Mouse (Mus musculus): ENCODE measurements around the gene Znrf3. TPM values are rescaled to one million over a fixed set of nuclear protein-coding genes. Genes with fewer than 3 reads are reported as not detected.
A peak's percentile ranks its signal among the peaks of the same experiment; 100 is the strongest.
"Not testable (repeated sequence)": the region's sequence is repeated elsewhere in the genome, so short reads cannot be mapped to it uniquely, and the experiment has no call there.

Znrf3 gene
- polyA plus RNA-seq (2014; fragmentation: Nextera tagmentation; extraction: Ambion mirVana), result 7.2 and 7.8 TPM in 2 replicates

DNA sequence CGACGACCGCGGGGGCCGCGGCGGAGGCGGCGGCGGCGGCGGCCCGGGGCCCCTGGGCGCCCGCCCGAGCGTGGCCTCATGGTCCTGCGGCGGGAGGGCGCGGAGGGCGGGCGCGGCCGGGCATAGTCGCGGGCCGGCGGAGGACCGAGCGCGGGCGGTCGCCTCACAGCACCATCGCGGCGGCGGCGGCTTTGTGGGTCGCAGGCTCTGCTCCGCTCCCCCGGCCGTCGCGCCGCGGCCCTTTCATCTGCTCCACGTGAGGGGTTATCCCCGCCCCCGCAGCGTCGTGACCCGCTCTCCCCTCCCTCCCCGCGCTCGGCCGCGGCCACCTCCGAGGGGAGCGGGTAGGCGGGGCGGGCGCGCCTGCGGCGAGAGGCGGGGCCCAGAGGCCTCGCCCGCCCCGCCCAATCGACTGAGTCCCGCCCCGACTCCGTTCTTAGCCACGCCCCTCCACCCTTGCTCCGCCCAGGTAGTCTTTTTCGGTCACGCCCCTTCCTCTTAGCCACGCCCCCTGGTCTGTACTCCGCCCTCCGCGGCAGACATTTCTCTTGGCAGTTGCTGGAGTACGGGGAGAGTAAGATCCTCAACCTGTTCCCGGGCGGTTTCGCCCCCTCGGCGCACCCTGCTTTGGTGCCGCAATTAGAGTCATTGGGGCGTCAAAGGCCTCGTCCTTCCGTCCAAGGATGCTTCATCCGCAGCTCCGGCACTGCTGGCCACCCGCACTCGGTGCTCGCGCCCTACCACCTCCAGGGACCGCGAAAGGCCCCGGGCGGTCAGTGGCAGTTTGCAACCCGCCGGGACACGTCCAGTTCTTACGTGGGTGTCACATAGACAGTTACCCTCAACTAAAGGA lies at the start of gene Znrf3:
Gene Znrf3, minus strand, starts transcription at position 249 of the 853 bp plus-strand sequence.
- Histone ChIP-seq H3K9ac (replicated peaks; ENCODE audit: low read length) (peak within 1 kb of the TSS; percentile 74), H3K27ac (replicated peaks; ENCODE audit: low read depth, low read length) (peak within 1 kb of the TSS; percentile 64), H3K4me3 (replicated peaks; ENCODE audit: low read depth, low read length) (peak within 1 kb of the TSS; percentile 83), H3K4me1 (ENCODE audit: control insufficient read depth, insufficient read depth, low read length) (peaks cover 23% of the 10 kb centered on the region), H3K27me3 (ENCODE audit: control insufficient read depth, insufficient read depth, low read length) (no peaks in the 10 kb centered on the region), H3K36me3 (ENCODE audit: control insufficient read depth, insufficient read depth, low read length) (no peaks in the 10 kb centered on the region), H3K4me2 (ENCODE audit: low read length) (peak within 1 kb of the TSS; percentile 95), H3K9me3 (ENCODE audit: control insufficient read depth, low read length) (no peaks in the 10 kb centered on the region)
- DNase-seq (peak; percentile 94), ATAC-seq (ENCODE audit: low FRiP score, low TSS enrichment) (peak; percentile 94)
- under 1% methylated on average over 87 of the region's 106 CpGs for WGBS

DNA sequence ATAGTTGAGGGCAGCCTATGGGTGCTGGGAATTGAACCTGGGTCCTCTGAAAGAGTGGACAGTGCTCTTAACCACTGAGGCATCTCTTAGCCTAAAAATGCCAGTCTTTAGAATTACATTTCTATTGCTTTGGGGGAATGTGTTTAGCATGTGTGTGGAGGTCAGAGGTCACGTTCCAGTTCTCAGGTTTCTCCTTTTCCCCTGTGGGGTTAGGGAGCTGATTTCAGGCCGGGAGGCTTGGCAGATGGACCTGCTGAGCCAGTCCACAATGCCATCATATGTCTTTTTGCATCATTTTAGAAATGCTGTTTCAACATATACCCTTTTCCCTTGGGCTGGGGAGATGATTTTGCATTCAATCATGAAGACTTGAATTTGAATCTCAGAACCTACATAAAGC lies 49.2 kb upstream of the Znrf3 start:
- Histone ChIP-seq H3K4me1 (ENCODE audit: control insufficient read depth, insufficient read depth, low read length) (no peaks in the 10 kb centered on the region), H3K36me3 (ENCODE audit: control insufficient read depth, insufficient read depth, low read length) (no peaks in the 10 kb centered on the region), H3K9ac (replicated peaks; ENCODE audit: low read length) (no peak overlapping the region), H3K9me3 (ENCODE audit: control insufficient read depth, low read length) (no peaks in the 10 kb centered on the region), H3K27me3 (ENCODE audit: control insufficient read depth, insufficient read depth, low read length) (no peaks in the 10 kb centered on the region), H3K4me2 (ENCODE audit: low read length) (no peak overlapping the region), H3K27ac (replicated peaks; ENCODE audit: low read depth, low read length) (no peak overlapping the region), H3K4me3 (replicated peaks; ENCODE audit: low read depth, low read length) (no peak overlapping the region)
- ATAC-seq (ENCODE audit: low FRiP score, low TSS enrichment) (no peak), DNase-seq (no peak)
- WGBS, result 55% methylated on average over 2 of the region's 2 CpGs

DNA sequence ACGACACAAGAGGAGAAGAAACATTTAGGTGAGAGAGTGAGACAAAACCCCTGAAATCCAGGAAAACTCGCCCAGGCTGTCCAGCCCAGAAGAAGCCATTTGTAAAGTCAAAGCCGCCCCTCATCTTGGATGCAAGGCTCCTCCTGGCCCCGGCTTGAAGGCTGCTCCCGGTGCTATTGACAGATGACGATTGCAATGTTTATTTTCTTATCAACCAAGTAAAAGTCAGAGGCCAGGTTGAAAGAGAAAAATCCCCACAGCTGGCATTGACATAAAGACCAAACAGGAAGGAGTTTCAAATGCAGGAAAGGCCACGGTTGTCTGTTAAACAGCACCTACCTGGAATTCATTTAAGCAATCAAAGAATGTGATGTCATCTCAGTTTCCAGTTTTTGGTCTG lies 47.3 kb upstream of the Znrf3 start:
- Histone ChIP-seq H3K9me3 (ENCODE audit: control insufficient read depth, low read length) (no peaks in the 10 kb centered on the region), H3K9ac (replicated peaks; ENCODE audit: low read length) (no peak overlapping the region), H3K4me3 (replicated peaks; ENCODE audit: low read depth, low read length) (no peak overlapping the region), H3K4me1 (ENCODE audit: control insufficient read depth, insufficient read depth, low read length) (no peaks in the 10 kb centered on the region), H3K27me3 (ENCODE audit: control insufficient read depth, insufficient read depth, low read length) (no peaks in the 10 kb centered on the region), H3K27ac (replicated peaks; ENCODE audit: low read depth, low read length) (no peak overlapping the region), H3K4me2 (ENCODE audit: low read length) (no peak overlapping the region), H3K36me3 (ENCODE audit: control insufficient read depth, insufficient read depth, low read length) (no peaks in the 10 kb centered on the region)
- no peak for ATAC-seq (ENCODE audit: low FRiP score, low TSS enrichment)
- 87% methylated on average over 7 of the region's 7 CpGs for WGBS
- DNase-seq, result no peak

DNA sequence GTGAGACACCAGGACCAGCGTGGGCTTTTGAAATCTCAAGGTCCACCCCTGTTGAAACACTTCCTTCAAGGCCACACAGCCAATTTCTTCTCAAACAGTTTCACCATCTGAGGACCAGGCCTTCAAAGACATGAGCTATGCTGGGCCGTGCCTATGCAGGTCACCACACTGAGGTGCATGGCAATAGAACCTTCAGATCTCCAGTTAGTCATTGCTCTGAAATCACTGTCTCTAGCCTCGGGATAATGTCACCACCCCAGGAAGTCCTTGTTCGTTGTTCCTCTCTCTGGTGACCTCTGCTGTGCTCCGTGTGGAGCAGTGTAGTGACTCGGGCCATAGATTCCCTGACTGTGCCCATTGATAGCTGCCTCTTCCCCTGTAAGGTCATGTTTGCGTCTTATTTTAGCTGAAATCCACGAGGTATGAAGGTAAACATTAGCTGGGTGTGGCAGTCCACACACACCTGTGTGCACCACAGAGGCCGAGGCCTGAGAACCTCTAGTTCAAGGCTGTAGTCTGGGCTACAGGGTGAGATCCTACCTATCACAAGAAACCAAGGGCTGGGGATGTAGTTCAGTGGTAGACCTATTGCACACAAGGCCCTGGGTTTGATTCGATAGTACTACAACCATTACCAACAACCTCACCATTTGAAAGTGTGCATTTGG lies 46.5 kb upstream of the Znrf3 start:
- H3K4me3 ChIP-seq (replicated peaks; ENCODE audit: low read depth, low read length), result no peak overlapping the region
- H3K4me2 ChIP-seq (ENCODE audit: low read length), result no peak overlapping the region
- no peaks in the 10 kb centered on the region for H3K27me3 ChIP-seq (ENCODE audit: control insufficient read depth, insufficient read depth, low read length)
- H3K36me3 ChIP-seq (ENCODE audit: control insufficient read depth, insufficient read depth, low read length), result no peaks in the 10 kb centered on the region
- 84% methylated on average over 10 of the region's 10 CpGs for WGBS
- no peak overlapping the region for H3K9ac ChIP-seq (replicated peaks; ENCODE audit: low read length)
- ATAC-seq (ENCODE audit: low FRiP score, low TSS enrichment), result no peak
- H3K4me1 ChIP-seq (ENCODE audit: control insufficient read depth, insufficient read depth, low read length), result no peaks in the 10 kb centered on the region
- no peak for DNase-seq
- H3K9me3 ChIP-seq (ENCODE audit: control insufficient read depth, low read length), result no peaks in the 10 kb centered on the region
- no peak overlapping the region for H3K27ac ChIP-seq (replicated peaks; ENCODE audit: low read depth, low read length)

- H3K9me3 ChIP-seq (ENCODE audit: control insufficient read depth, low read length); H3K27ac ChIP-seq (replicated peaks; ENCODE audit: low read depth, low read length); H3K4me3 ChIP-seq (replicated peaks; ENCODE audit: low read depth, low read length); DNase-seq; H3K36me3 ChIP-seq (ENCODE audit: control insufficient read depth, insufficient read depth, low read length); ATAC-seq (ENCODE audit: low FRiP score, low TSS enrichment); H3K9ac ChIP-seq (replicated peaks; ENCODE audit: low read length); H3K4me2 ChIP-seq (ENCODE audit: low read length); H3K27me3 ChIP-seq (ENCODE audit: control insufficient read depth, insufficient read depth, low read length); H3K4me1 ChIP-seq (ENCODE audit: control insufficient read depth, insufficient read depth, low read length): not testable (repeated sequence)
- WGBS, result 92% methylated on average over 10 of the region's 10 CpGs
Measured at GRCm38 (mm10) chr11:5489433-5489832, 44.8 kb upstream of the Znrf3 start.

GRCm38 (mm10) chr11:5485193-5486011 lies 40.8 kb upstream of the Znrf3 start:
- no peaks in the 10 kb centered on the region for H3K4me1 ChIP-seq (ENCODE audit: control insufficient read depth, insufficient read depth, low read length)
- H3K4me2 ChIP-seq (ENCODE audit: low read length), result peak overlapping the region; percentile 57
- ATAC-seq (ENCODE audit: low FRiP score, low TSS enrichment) (peak; percentile 69; the same call in 1 of the 2 replicates), DNase-seq (peak; percentile 97)
- peak overlapping the region; percentile 29 for H3K4me3 ChIP-seq (replicated peaks; ENCODE audit: low read depth, low read length)
- H3K9ac ChIP-seq (replicated peaks; ENCODE audit: low read length), result peak overlapping the region; percentile 42; the same call in 1 of the 2 replicates
- 21% methylated on average over 15 of the region's 15 CpGs for WGBS
- H3K27me3 ChIP-seq (ENCODE audit: control insufficient read depth, insufficient read depth, low read length), result no peaks in the 10 kb centered on the region
- H3K27ac ChIP-seq (replicated peaks; ENCODE audit: low read depth, low read length), result no peak overlapping the region
- H3K9me3 ChIP-seq (ENCODE audit: control insufficient read depth, low read length), result no peaks in the 10 kb centered on the region
- H3K36me3 ChIP-seq (ENCODE audit: control insufficient read depth, insufficient read depth, low read length), result no peaks in the 10 kb centered on the region

DNA sequence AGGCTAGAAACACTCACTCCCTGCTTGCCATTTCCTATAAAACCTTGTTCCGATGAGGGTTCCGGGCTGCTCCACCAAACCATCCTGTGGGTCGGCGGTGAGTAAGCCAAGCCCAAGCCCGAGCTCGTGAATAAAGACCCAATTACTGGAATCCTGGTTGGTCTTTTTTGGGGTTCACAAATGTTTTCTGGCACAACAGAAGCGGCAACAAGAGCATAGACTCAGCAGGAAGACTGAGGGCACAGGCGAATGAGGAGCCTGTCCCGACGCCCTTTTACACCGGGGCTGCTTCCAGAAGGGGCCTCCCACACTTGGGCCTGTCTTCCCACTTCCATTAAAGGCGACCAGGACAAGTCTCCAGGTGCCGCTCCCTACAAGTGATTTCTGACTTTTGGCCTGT lies 37.9 kb upstream of the Znrf3 start:
- DNase-seq, result no peak
- H3K9me3 ChIP-seq (ENCODE audit: control insufficient read depth, low read length), result no peaks in the 10 kb centered on the region
- no peak overlapping the region for H3K9ac ChIP-seq (replicated peaks; ENCODE audit: low read length)
- no peaks in the 10 kb centered on the region for H3K4me1 ChIP-seq (ENCODE audit: control insufficient read depth, insufficient read depth, low read length)
- WGBS, result 88% methylated on average over 13 of the region's 13 CpGs
- no peak for ATAC-seq (ENCODE audit: low FRiP score, low TSS enrichment)
- H3K4me3 ChIP-seq (replicated peaks; ENCODE audit: low read depth, low read length), result no peak overlapping the region
- no peaks in the 10 kb centered on the region for H3K27me3 ChIP-seq (ENCODE audit: control insufficient read depth, insufficient read depth, low read length)
- no peaks in the 10 kb centered on the region for H3K36me3 ChIP-seq (ENCODE audit: control insufficient read depth, insufficient read depth, low read length)
- H3K4me2 ChIP-seq (ENCODE audit: low read length), result no peak overlapping the region
- no peak overlapping the region for H3K27ac ChIP-seq (replicated peaks; ENCODE audit: low read depth, low read length)

DNA sequence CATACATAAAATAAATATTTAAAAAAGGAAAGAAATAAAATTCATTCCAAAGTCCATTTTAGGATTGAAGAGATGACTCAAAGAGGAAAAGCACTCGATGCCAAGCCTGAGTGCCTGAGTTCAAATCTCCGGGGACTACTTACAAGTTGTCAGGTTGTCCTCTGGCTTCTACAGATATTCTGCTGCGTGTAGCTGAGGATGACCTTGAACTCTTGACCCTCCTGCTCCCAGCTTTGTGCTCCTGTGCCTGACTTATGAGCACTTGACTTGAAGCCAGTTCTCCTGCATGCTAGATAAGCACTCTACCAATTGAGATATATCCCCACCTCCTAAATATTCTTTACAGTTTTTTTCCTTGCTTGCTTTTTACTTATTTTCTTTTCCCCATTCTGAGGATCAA lies 34.2 kb upstream of the Znrf3 start:
- no peak for DNase-seq
- H3K9me3 ChIP-seq (ENCODE audit: control insufficient read depth, low read length), result no peaks in the 10 kb centered on the region
- no peak overlapping the region for H3K4me2 ChIP-seq (ENCODE audit: low read length)
- H3K9ac ChIP-seq (replicated peaks; ENCODE audit: low read length), result no peak overlapping the region
- H3K36me3 ChIP-seq (ENCODE audit: control insufficient read depth, insufficient read depth, low read length), result no peaks in the 10 kb centered on the region
- no peak overlapping the region for H3K4me3 ChIP-seq (replicated peaks; ENCODE audit: low read depth, low read length)
- no peak for ATAC-seq (ENCODE audit: low FRiP score, low TSS enrichment)
- H3K27me3 ChIP-seq (ENCODE audit: control insufficient read depth, insufficient read depth, low read length), result no peaks in the 10 kb centered on the region
- 90% methylated on average over 3 of the region's 3 CpGs for WGBS
- H3K4me1 ChIP-seq (ENCODE audit: control insufficient read depth, insufficient read depth, low read length), result no peaks in the 10 kb centered on the region
- no peak overlapping the region for H3K27ac ChIP-seq (replicated peaks; ENCODE audit: low read depth, low read length)

Data from midbrain, embryonic 14.5 days (tissue).